Mouse (Mus musculus) hindbrain, embryonic 13.5 days (tissue): ENCODE measurements at regions not wholly inside any gene's neighbourhood (a gene's known extent, or its start where the extent isn't known, plus 50 kb on each side); places are given as distances from the start of the nearest gene placed in this dataset.
A peak's percentile ranks its signal among the peaks of the same experiment; 100 is the strongest.

ENCODE experiments used
- ATAC-seq: fragments of 200-750 bp; cut with Nextera tagmentation; 2 replicates; pipeline ENCODE4 v1.8.0; 2017; ENCODE audit warnings: moderate TSS enrichment; ENCODE audit not compliant: low FRiP score
- H3K27ac ChIP-seq: fragments of 300-500 bp; sonication (generic); 2 replicates; pipeline ENCODE4 v1.5.1; 2015; ENCODE audit warnings: inconsistent platforms, mild to moderate bottlenecking, moderate library complexity
- H3K27me3 ChIP-seq: fragments of 300-500 bp; sonication (generic); 2 replicates; pipeline ENCODE4 v1.6.1; 2015; ENCODE audit warnings: mild to moderate bottlenecking, inconsistent platforms
- H3K36me3 ChIP-seq: fragments of 300-500 bp; sonication (generic); 2 replicates; pipeline ENCODE4 v1.6.1; 2015; ENCODE audit warnings: mild to moderate bottlenecking, inconsistent platforms
- H3K4me1 ChIP-seq: fragments of 300-500 bp; sonication (generic); replicated peaks from 2 replicates; pipeline ENCODE4 v1.6.1; 2015; ENCODE audit warnings: inconsistent platforms
- H3K4me2 ChIP-seq: fragments of 300-500 bp; sonication (generic); 2 replicates; pipeline ENCODE4 v1.6.1; 2015; ENCODE audit warnings: inconsistent platforms, mild to moderate bottlenecking, moderate library complexity
- H3K4me3 ChIP-seq: fragments of 300-500 bp; sonication (generic); 2 replicates; pipeline ENCODE4 v1.5.1; 2015; ENCODE audit warnings: mild to moderate bottlenecking, inconsistent platforms
- H3K9ac ChIP-seq: fragments of 300-500 bp; sonication (generic); 2 replicates; pipeline ENCODE4 v1.6.1; 2015; ENCODE audit warnings: mild to moderate bottlenecking, inconsistent platforms
- H3K9me3 ChIP-seq: fragments of 300-500 bp; sonication (generic); 2 replicates; pipeline ENCODE4 v1.6.1; 2016; ENCODE audit warnings: inconsistent platforms
- WGBS: fragments of 180-500 bp; shearing (Covaris S2); methylation state at CpG from one replicate; pipeline ENCODE4 v1.1.7; 2015; 5-methylcytosine and 5-hydroxymethylcytosine counted together

- no peak for ATAC-seq
- no peak overlapping the region for H3K27ac ChIP-seq
These were observed 54.8 kb downstream of the Gm19935 start for GRCm38 (mm10) chr8:90762390-90762789.

GRCm38 (mm10) chr8:90761947-90762346 lies 55.2 kb downstream of the Gm19935 start:
- no peaks in the 10 kb centered on the region for H3K36me3 ChIP-seq
- H3K9ac ChIP-seq, result no peak overlapping the region
- H3K4me2 ChIP-seq, result no peak overlapping the region
- WGBS, result 67% methylated on average over 5 of the region's 5 CpGs
- ATAC-seq, result no peak
- H3K9me3 ChIP-seq, result no peaks in the 10 kb centered on the region
- H3K4me3 ChIP-seq, result no peak overlapping the region
- no peak overlapping the region for H3K27ac ChIP-seq
- 0 out of 2 replicates have a peak, but pooled peaks cover 5% of the 10 kb centered on the region for H3K4me1 ChIP-seq
- H3K27me3 ChIP-seq, result no peaks in the 10 kb centered on the region

More at GRCm38 (mm10) chr8:90762390-90762789, 54.8 kb downstream of the Gm19935 start:
- Histone ChIP-seq H3K36me3 (no peaks in the 10 kb centered on the region), H3K27me3 (no peaks in the 10 kb centered on the region), H3K4me2 (no peak overlapping the region), H3K4me1 (0 out of 2 replicates have a peak, but pooled peaks cover 5% of the 10 kb centered on the region), H3K4me3 (no peak overlapping the region), H3K9ac (no peak overlapping the region), H3K9me3 (no peaks in the 10 kb centered on the region)
- WGBS, result 81% methylated on average over 7 of the region's 7 CpGs

- no peaks in the 10 kb centered on the region for H3K27me3 ChIP-seq
- ATAC-seq, result no peak
- H3K9ac ChIP-seq, result no peak overlapping the region
- H3K9me3 ChIP-seq, result no peaks in the 10 kb centered on the region
- no peak overlapping the region for H3K4me2 ChIP-seq
- H3K4me1 ChIP-seq, result 0 out of 2 replicates have a peak, but pooled peaks cover 5% of the 10 kb centered on the region
- no peaks in the 10 kb centered on the region for H3K36me3 ChIP-seq
- H3K4me3 ChIP-seq, result no peak overlapping the region
- H3K27ac ChIP-seq, result no peak overlapping the region
- WGBS, result 44% methylated on average over 4 of the region's 4 CpGs
These were observed 55.7 kb downstream of the Gm19935 start for GRCm38 (mm10) chr8:90761446-90761845.

- Histone ChIP-seq H3K4me3 (no peak overlapping the region), H3K9ac (no peak overlapping the region), H3K9me3 (no peaks in the 10 kb centered on the region), H3K4me2 (no peak overlapping the region), H3K27me3 (no peaks in the 10 kb centered on the region), H3K27ac (no peak overlapping the region), H3K4me1 (0 out of 2 replicates have a peak, but pooled peaks cover 13% of the 10 kb centered on the region), H3K36me3 (no peaks in the 10 kb centered on the region)
- 61% methylated on average over 9 of the region's 9 CpGs for WGBS
- ATAC-seq, result no peak
These were observed 57.7 kb downstream of the Gm19935 start for GRCm38 (mm10) chr8:90759531-90759930.

GRCm38 (mm10) chr8:90755020-90755419 lies 62.2 kb downstream of the Gm19935 start:
- no peaks in the 10 kb centered on the region for H3K36me3 ChIP-seq
- no peak overlapping the region for H3K9ac ChIP-seq
- no peak overlapping the region for H3K4me3 ChIP-seq
- no peak overlapping the region for H3K27ac ChIP-seq
- ATAC-seq, result no peak
- 72% methylated on average over 4 of the region's 4 CpGs for WGBS
- no peaks in the 10 kb centered on the region for H3K27me3 ChIP-seq
- 0 out of 2 replicates have a peak, but pooled peaks cover 13% of the 10 kb centered on the region for H3K4me1 ChIP-seq
- 0 out of 2 replicates have a peak, but pooled peaks cover 4% of the 10 kb centered on the region for H3K9me3 ChIP-seq
- H3K4me2 ChIP-seq, result no peak overlapping the region

- Histone ChIP-seq H3K36me3 (no peaks in the 10 kb centered on the region), H3K4me2 (no peak overlapping the region), H3K9ac (no peak overlapping the region), H3K4me1 (peaks cover 28% of the 10 kb centered on the region), H3K4me3 (no peak overlapping the region), H3K27ac (no peak overlapping the region), H3K9me3 (no peaks in the 10 kb centered on the region), H3K27me3 (no peaks in the 10 kb centered on the region)
- no peak for ATAC-seq
- WGBS, result 99% methylated on average over 2 of the region's 2 CpGs
These were observed 73.6 kb downstream of the Gm19935 start for GRCm38 (mm10) chr8:90743546-90743945.

- H3K4me2 ChIP-seq, result no peak overlapping the region
- H3K4me3 ChIP-seq, result no peak overlapping the region
- ATAC-seq, result peak; percentile 74
- H3K36me3 ChIP-seq, result no peaks in the 10 kb centered on the region
- no peaks in the 10 kb centered on the region for H3K9me3 ChIP-seq
- H3K27ac ChIP-seq, result peak overlapping the region; percentile 94
- H3K9ac ChIP-seq, result 0 out of 2 replicates have a peak overlapping the region, but pooled peaks have one; percentile 16
- H3K4me1 ChIP-seq, result peaks cover 28% of the 10 kb centered on the region
- 12% methylated on average over 9 of the region's 9 CpGs for WGBS
- no peaks in the 10 kb centered on the region for H3K27me3 ChIP-seq
These were observed 76.0 kb downstream of the Gm19935 start for GRCm38 (mm10) chr8:90740963-90741733.

- Histone ChIP-seq H3K36me3 (no peaks in the 10 kb centered on the region), H3K27ac (peak overlapping the region; percentile 94), H3K9me3 (no peaks in the 10 kb centered on the region), H3K4me1 (peaks cover 28% of the 10 kb centered on the region), H3K4me2 (0 out of 2 replicates have a peak overlapping the region, but pooled peaks have one; percentile 17), H3K27me3 (no peaks in the 10 kb centered on the region), H3K9ac (no peak overlapping the region), H3K4me3 (no peak overlapping the region)
- 13% methylated on average over 2 of the region's 2 CpGs for WGBS
- peak; percentile 85 for ATAC-seq
These were observed 76.8 kb downstream of the Gm19935 start for GRCm38 (mm10) chr8:90740302-90740962.

- Histone ChIP-seq H3K27me3 (no peaks in the 10 kb centered on the region), H3K4me2 (no peak overlapping the region), H3K4me3 (no peak overlapping the region), H3K4me1 (no peaks in the 10 kb centered on the region), H3K9me3 (no peaks in the 10 kb centered on the region), H3K27ac (no peak overlapping the region), H3K36me3 (no peaks in the 10 kb centered on the region), H3K9ac (no peak overlapping the region)
- 21% methylated on average over 1 of the region's 1 CpGs for WGBS
- no peak for ATAC-seq
These were observed 89.2 kb downstream of the Gm19935 start for GRCm38 (mm10) chr8:90728011-90728410.

- Histone ChIP-seq H3K27ac (no peak overlapping the region), H3K36me3 (no peaks in the 10 kb centered on the region), H3K4me3 (no peak overlapping the region), H3K9ac (no peak overlapping the region), H3K9me3 (no peaks in the 10 kb centered on the region), H3K4me1 (no peaks in the 10 kb centered on the region), H3K27me3 (no peaks in the 10 kb centered on the region), H3K4me2 (no peak overlapping the region)
- ATAC-seq, result no peak
- 87% methylated on average over 5 of the region's 5 CpGs for WGBS
These were observed 92.0 kb downstream of the Gm19935 start for GRCm38 (mm10) chr8:90725188-90725587.

- 36% methylated on average over 3 of the region's 3 CpGs for WGBS
These were observed 100.8 kb downstream of the Gm19935 start for GRCm38 (mm10) chr8:90716436-90716835.

GRCm38 (mm10) chr8:90708524-90708923 lies 108.7 kb downstream of the Gm19935 start:
- Histone ChIP-seq H3K9ac (peak overlapping the region; percentile 39; the same call in 1 of the 2 replicates), H3K27ac (no peak overlapping the region), H3K4me2 (0 out of 2 replicates have a peak overlapping the region, but pooled peaks have one; percentile 23), H3K36me3 (no peaks in the 10 kb centered on the region), H3K4me1 (peaks cover 14% of the 10 kb centered on the region), H3K27me3 (no peaks in the 10 kb centered on the region), H3K4me3 (no peak overlapping the region), H3K9me3 (no peaks in the 10 kb centered on the region)
- ATAC-seq, result no peak
- 16% methylated on average over 5 of the region's 5 CpGs for WGBS

More at GRCm38 (mm10) chr8:90716436-90716835, 100.8 kb downstream of the Gm19935 start:
- H3K4me1 ChIP-seq, result peaks cover 4% of the 10 kb centered on the region; the same call in 1 of the 2 replicates
- ATAC-seq, result no peak
- no peaks in the 10 kb centered on the region for H3K9me3 ChIP-seq
- no peak overlapping the region for H3K27ac ChIP-seq
- H3K4me2 ChIP-seq, result no peak overlapping the region
- no peaks in the 10 kb centered on the region for H3K27me3 ChIP-seq
- H3K4me3 ChIP-seq, result no peak overlapping the region
- no peaks in the 10 kb centered on the region for H3K36me3 ChIP-seq
- no peak overlapping the region for H3K9ac ChIP-seq
